Mouse (Mus musculus) olfactory bulb, adult 2 months (tissue): ENCODE measurements around the gene Hes6.

Experiments used
- CTCF ChIP-seq: fragments of 200-500 bp; IDR thresholded peaks from 2 replicates; pipeline ENCODE4 v1.5.1; 2012; ENCODE audit warnings: low read depth, mild to moderate bottlenecking, low read length, moderate library complexity; ENCODE audit not compliant: insufficient read depth
- POLR2A ChIP-seq: fragments of 200-500 bp; IDR thresholded peaks from 2 replicates; pipeline ENCODE4 v1.6.1; 2012; ENCODE audit warnings: mild to moderate bottlenecking, low read depth, low read length, moderate library complexity; ENCODE audit not compliant: insufficient read depth

DNA sequence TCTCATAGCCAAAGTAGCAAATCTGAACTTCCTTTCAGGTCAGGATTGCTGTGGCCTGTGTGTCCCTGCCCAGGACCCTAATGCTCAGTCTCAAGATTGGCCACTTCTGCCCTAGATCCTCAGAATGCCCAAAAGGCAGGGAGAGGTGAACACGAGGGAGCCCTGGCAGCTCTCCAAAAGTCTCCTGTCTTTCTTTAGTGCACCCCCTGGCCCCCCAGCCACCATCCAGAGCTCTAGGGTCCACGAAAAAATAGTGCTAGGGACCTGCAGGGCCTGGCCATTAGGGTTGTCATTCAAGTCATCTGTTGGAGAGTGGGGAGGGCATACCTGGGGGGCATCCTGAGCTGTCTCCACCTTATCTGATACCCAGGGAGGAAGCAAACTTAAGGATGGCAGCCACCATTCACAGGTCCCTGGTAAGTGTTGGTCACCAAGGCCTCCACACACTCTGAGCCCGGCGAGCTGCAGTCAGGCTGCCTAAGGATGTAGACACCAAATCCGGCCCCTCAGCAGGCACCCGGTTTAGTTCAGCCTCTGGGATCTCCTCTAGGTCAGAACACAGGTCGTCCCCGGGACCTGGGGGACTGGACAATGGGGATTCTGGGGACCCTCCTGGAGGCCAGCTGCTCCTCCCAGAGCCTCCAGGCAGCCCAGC lies 2.1 kb downstream of the Hes6 start:
- TF ChIP-seq CTCF, result no peak
- TF ChIP-seq POLR2A, result no peak
